Mouse (Mus musculus): Measurements from ENCODE around the gene Car3.
"Not testable (repeated sequence)": the region's sequence is repeated elsewhere in the genome, so short reads cannot be mapped to it uniquely, and the experiment has no call there.

Car3 gene

DNA sequence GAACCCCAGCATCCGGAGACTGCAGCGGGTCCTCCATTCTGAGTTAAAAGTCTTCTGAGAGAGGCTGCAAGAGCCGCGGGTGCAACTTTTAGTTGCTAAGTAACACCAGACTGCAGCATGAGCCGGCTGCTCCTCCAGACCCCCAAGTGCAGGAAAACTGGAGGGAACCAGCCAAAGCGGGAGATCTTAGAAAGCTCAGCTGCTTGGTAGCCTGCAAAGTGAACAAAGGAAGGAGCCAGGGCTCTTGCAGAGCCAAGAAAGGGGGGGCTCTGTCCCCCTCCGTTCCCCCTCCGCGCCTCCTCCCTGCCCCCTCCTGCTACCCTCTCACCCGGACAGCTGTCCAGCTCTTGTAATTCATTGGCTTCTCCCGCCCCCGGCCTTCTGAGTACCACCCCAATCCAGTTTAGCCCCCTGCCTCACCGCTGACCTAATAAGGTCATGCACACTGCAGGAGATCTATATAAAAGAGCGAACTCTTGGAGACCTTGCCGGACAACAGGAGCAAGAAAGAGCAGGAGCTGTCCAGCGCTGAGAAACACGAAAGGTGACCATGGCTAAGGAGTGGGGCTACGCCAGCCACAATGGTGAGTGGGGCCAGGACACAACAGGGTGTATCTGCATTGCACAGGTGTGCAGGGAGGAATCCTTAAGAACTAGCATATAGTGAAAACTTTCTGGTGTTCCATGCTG lies at the start of gene Car3:
Gene Car3 (plus strand): TSS at position 491 of the 690 bp plus-strand sequence.
- DNase-seq (ENCODE audit: inconsistent ontology term), result no peak

DNA sequence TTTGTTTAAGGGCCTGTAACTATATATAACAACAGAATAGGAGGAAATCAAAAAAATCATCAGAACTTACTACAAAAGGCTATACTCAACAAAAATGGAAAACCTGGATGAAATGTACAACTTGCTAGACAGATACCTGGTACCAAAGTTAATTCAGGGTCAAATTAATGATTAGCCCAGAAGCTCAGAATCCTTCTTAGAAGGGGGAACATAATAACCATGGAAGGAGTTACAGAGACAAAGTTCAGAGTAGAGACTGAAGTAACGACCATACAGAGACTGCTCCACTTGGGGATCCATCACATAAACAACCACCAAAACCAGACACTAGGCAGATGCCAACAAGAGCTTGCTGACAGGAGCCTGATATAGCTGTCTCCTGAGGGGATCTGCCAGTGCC lies 47.9 kb upstream of the Car3 start:
- not testable (repeated sequence) for DNase-seq (ENCODE audit: inconsistent ontology term)

DNA sequence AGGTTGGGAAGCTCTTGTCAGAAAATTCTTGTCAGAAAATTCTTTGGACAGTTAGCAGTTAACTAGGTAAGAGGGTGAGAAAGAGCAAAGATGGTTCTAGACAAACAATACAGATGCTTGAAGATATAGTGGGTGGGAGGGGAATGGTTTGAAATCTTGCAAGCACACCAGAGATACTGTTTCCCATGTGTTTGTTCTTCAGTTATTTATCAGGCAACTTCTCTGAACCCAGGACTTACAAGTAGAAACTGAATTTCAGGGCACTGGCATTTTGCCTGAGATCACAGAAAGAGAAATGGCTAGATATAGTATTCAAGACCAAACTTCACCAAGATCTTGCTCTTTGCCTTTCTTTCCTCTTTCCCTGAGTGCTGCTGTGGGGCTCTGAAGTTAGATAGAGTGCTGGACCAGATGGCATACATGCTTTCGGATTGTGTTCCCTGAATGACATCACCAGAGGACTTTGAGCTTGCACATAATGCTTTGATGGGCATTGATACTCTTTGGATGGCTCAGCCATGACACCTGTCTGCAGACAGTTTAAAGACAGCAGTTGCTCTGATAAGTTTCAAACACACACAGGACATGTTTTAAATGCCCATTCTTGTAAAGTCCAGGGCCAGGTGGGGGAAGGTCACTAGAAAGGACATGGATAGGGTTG lies 43.3 kb upstream of the Car3 start:
- no peak for DNase-seq (ENCODE audit: inconsistent ontology term)

DNA sequence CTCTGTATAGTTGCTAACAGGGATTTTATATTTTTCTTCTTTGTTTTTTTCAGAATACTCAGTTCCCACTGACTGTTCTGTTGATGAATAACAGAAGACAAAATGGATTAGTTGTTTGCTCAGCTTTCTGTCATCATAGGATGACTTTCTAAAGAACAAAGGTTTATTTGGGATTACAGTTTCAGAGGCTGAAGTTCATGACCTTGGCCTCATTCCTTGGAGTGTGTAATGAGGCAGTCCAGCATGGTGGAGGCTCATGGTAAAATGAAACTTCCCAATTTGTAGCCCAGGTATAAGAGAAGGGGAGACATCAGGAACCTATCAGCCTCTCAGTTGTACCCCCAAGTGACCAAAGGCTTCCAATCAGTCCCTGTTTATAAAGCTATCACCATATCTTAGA lies 34.4 kb upstream of the Car3 start:
- no peak for DNase-seq (ENCODE audit: inconsistent ontology term)

DNA sequence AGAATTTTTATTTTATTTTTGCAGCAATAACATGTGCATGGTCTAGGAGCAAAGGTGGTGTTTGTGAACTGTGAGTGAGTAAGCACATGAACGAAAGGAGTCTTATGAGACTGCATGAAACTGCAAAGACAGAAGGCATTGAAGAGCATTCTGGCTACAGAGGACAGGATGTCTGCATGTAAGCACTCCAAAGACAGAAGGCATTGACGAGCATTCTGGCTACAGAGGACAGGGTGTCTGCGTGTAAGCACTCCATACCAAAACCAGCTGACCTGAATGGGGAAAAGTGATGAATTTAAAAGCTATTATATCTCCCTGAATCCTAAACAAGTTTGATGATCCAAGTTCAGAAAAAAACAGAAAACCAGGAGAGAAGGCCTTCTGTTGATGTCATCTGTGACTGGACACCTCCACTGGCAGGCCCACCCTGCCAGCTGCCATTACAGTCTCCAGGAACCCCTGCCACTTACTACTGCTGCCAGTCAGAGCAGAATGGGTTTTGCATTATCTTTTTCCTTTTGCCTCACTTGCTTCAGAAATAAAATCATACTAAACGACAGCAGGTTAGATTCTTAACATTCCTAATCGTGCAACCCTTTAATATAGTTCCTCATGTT lies 32.0 kb upstream of the Car3 start:
- DNase-seq (ENCODE audit: inconsistent ontology term), result peak; percentile 68

DNA sequence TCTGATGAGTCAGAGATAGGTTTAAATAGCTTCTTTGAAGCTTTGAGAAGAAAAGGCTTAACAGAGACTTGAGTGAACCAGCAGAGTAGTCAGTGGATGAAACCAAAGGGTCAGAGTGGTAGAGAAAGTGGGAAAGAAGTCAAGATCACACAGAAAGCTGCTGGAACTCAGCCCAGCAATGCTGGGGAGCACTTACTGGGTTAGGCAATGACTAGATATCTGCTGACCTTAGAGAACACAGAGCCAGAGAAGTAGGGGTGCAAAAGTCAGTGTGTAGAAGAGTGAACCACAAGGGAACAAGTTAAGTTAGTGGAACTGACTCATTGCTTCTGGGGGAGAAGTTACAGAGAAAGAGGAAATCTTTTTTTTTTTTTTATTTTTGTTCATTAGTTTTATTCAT lies 30.5 kb upstream of the Car3 start:
- no peak for DNase-seq (ENCODE audit: inconsistent ontology term)

DNA sequence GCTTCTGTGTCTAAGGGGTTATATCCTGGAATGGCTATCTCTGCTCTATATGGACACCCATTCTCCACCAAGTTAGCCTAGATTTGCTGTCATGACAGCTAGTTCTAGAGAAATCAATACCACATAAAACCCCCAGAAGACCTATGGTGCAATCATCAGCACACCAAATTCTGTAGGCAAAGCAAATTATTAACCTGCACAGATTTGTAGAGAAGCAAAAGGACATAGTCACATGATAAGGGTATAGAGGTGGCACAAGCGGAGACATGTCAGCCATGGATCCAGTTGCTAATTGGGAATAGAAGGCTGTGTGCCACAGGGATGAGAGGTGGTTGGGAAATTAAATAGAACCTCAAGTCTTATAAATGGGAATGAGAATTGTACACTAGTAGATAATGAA lies 24.4 kb upstream of the Car3 start:
- no peak for DNase-seq (ENCODE audit: inconsistent ontology term)

DNA sequence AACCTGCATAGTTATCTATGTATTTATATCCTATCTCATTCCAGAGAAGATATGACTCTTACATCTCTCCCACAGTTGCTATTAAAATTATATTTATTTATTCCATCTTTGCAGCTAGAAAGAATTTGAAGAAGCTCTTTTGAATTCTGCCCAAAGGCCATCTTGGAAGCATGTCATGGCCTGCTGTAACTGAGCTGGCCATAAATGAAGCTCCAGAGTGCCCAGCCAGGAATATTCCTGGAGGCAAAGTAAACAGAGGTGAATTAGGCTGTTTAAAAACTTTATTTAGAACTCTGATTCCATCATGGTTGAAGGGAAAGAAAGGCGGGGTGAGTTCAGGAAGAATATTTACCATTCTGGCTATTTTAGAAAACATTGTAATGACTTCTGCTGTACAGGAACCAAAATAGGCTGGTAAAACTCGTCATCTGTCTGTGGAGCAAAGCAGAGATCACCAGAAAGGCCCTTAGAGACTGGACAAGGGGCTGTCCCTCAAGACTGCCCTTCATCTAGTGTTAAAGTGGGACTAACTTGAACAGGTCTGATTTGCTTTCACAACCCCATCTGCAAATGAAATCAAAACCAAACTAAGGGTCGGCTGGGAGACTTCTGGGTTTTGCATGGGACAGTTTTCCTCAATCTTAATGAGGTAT lies 23.7 kb upstream of the Car3 start:
- DNase-seq (ENCODE audit: inconsistent ontology term), result no peak

DNA sequence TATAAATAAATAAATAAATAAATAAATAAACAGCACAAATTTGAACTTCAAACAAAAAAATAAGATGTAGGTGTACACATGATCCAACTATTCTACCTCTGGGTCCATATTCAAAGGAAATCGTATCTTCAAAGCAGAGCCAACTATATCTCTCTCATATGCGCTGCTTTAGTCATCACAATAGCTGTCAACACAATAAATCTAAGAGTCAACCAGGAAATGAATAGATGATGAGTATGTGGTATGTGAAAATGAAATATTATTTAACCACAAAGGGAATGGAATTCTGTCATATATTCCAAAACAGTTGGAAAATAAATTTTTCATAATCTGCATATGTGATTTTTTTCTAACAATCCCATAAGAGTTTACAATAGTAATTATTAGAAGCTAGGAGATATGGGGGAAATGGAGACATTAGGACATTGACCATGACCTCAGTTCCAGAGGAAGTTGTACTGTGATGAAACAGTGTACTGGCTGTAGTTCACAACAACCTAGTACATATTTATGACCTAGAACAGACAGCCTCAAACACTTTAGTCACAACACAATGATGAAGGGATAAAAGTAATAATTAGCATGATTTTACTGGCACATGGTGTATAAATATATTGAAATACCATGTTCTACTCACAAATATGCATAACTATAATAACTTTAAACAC lies 14.6 kb upstream of the Car3 start:
- no peak for DNase-seq (ENCODE audit: inconsistent ontology term)

DNA sequence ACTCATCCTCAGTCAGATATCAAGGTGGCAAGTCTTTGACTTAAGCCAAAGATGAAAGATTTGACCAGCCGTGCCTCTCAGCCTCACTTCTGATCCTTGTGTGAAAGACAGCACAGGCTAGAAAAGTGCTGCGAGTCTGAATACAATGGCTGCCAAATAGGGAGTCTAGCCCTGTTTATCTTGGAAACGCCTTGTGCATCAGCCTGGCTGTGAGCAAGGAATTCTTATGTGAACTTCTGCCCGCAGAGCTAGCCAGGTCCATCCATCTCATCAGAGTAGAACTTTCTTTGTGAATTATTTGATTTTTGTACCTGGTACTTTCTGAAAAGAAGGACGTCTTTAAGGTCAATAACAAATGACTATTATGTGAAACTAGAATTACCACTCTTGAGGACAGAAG lies 9.3 kb upstream of the Car3 start:
- no peak for DNase-seq (ENCODE audit: inconsistent ontology term)

DNA sequence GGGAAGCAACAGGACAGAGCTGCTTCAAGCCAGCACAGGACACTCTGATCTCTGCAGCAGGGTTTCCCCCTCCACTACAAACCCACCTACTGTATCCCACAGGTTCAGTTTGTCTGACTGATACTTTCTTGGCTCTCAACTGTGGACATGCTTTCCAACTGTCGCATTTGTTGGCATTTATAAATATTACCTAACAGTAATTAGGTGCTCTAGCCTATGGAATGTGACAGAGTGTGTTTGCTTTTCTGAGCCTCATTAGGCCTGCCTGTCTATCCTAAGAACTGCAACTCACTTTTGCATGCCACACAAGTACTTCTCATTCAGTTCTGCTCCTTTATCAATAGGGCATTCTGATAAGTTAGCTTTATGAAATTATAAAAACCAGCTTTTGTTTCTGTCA lies 8.9 kb upstream of the Car3 start:
- peak; percentile 55 for DNase-seq (ENCODE audit: inconsistent ontology term)

DNA sequence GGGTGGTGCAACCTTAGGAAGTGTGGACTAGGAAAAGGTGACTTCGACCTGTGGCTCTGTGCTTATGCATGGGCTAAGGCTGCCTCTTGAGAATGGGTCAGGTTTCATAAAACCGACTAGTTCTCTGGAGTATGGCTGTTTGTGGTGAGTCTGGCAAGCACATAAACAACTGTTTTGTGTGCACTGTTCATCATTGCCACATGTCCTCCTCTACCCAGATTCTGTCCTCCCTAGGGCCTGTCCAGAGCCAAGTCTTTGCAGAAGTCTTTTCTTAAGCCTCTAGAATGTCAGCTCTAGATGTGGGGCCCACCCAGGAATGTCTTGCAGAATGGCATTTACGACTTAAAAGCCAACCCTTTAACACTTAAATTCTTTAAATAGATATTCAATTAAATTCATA lies 5.4 kb upstream of the Car3 start:
- DNase-seq (ENCODE audit: inconsistent ontology term), result no peak

DNA sequence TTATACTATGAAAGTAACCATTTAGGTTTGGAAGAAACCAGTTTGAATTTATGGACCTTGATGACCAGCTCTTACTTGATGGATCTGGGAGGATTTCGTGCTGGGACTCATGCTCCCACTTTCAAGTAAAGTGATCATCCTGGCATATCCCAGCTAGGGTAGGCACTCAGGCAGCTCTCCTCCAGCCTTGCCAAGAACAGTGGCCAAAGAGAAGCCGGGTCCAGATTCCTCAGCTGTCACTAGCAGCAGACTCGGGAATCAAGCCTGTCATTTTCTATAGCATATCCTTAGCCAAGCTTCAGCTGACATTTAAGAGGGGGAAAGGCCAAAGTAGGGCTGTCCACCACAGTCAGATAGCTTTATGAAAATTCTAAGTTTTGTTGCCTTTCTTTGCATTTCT lies 3.0 kb upstream of the Car3 start:
- DNase-seq (ENCODE audit: inconsistent ontology term), result no peak

DNA sequence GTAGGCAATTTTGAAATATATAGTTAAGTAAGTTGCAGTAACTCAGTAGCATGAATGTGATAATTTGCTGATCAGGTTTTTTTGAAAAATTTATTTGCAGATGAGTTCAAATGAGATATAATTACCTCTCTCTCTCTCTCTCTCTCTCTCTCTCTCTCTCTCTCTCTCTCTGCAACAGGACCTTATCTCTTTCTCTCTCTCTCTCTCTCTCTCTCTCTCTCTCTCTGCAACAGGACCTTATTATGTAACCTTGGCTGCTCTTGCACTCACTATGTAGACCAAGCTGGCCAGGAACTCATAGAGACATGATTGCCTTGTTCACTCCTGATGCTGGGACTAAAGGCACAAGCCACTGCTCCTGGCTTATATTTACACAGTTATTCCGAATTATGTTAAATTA lies 2.1 kb upstream of the Car3 start:
- DNase-seq (ENCODE audit: inconsistent ontology term), result no peak

DNA sequence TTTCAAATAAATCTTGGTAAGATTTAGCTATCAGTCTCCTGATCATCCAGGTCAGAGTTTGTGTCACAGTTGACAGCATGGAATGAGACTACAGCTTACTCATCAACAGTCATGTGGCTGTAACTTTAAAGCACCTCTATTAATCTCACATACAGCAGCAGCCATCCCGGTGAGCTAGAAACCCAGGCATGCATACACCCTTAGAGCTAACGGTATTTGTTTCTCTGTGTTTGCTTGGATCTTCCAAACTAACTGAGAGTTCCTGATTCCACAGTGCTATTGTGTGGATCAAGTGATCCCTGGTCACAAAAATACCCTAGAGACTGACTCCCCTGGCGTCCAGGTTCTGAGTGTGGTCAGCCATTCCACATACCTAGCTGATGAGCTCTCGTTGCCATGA lies 1.5 kb upstream of the Car3 start:
- DNase-seq (ENCODE audit: inconsistent ontology term), result peak; percentile 26

DNA sequence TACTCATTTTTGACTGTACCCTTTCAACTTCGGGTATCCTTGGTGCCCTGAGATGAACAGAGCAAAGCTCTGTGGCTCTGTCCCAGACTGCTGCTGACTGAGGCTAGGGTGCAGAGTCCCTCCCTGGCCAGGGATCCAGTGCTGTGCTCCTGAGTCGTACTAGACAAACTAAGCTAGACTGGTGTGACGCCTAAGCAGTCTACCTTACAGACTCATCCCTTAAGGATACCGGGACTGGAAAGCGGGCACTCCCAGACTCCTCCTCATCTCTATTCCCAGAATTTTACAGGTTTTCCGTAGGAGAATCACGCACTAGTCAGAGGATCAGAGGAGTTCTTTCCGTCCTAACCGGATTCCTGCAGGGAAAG lies 674 bp upstream of the Car3 start:
- DNase-seq (ENCODE audit: inconsistent ontology term), result peak; percentile 46

DNA sequence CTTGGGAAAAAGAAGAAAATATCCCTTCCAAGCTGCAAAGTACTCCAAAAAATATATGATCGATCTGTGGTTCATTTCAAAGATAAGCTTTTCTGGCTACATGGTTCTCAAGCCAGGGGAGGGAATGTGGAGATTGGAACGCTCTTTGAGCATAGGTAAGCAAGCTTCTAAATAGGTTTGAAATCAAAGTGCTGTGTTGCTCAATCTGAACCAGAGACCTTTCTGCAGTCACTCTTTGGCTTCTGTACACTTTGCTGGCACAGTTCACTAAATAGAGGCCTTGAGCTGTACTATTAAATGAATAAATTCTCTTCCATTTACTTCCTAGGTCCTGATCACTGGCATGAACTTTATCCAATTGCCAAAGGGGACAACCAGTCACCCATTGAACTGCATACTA lies 610 bp downstream of the Car3 start:
- no peak for DNase-seq (ENCODE audit: inconsistent ontology term)

DNA sequence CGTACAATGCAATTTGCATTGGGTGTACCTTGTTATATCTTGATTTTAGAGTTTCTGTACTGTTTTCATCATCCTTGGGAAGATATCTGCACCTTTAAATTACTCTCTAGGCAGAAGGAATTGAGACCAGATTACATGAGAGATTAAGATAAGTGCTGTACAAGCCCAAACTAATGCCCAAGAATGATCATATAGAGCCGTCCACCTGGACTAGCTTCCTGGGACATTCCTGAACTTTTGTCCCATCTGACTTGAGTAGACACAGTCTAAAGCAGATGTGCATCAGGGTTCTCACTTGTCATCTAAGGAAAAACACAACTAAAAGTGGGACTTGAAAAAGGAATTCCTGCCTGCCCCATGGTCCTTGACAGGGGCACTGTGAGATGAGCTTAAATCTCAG lies 2.6 kb downstream of the Car3 start:
- no peak for DNase-seq (ENCODE audit: inconsistent ontology term)

DNA sequence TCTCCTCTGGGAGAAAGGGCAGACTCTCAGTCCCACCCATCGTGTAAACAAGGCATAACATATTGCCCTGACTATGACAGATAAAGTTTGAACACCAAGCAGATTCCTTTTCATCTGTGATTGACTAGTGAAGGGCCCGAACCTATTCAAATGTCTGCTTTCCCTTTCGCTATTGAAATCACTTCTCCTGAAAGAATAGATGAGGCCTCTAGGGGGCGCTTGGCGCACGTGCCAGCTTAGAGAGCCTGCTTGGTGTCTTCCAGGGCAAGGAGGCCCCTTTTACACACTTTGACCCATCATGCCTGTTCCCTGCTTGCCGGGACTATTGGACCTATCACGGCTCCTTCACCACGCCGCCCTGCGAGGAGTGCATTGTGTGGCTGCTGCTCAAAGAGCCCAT lies 6.5 kb downstream of the Car3 start:
- DNase-seq (ENCODE audit: inconsistent ontology term), result peak; percentile 70

DNA sequence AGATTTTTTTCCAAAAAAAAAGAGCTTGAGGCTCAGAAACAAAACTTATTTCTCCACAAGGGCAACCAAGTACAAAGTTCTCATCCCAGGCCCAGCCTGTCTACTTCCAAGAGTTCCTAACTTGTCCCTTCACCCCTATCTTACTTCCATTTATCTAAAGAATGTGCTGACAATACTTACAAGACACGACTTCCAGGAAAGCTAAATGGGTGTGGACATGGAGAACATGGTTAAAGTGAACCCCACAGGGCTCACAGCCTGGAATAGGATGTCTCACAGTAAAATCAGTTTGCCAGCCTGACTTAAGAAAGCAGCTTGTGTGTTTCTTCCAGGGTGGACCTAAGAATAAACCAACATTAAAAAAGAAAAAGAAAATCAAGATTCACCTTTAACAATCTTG lies 7.2 kb downstream of the Car3 start:
- no peak for DNase-seq (ENCODE audit: inconsistent ontology term)

DNA sequence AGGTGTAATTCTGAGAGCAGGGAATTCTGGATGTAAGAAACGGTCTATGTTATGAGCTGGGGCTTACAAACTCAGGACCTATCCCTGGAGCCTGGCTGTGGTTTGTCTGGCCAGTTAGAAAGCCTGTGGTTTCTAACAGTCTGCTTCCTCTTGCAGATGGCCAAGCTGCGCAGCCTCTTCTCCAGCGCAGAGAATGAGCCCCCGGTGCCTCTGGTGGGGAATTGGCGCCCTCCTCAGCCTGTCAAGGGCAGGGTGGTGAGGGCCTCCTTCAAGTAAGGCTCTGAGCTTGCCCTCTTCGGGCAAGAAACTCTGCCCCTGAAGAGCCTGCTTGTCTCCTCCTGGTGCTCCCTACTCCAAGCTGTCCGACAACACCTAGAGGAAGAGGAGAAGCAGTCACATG lies 8.1 kb downstream of the Car3 start:
- no peak for DNase-seq (ENCODE audit: inconsistent ontology term)

DNA sequence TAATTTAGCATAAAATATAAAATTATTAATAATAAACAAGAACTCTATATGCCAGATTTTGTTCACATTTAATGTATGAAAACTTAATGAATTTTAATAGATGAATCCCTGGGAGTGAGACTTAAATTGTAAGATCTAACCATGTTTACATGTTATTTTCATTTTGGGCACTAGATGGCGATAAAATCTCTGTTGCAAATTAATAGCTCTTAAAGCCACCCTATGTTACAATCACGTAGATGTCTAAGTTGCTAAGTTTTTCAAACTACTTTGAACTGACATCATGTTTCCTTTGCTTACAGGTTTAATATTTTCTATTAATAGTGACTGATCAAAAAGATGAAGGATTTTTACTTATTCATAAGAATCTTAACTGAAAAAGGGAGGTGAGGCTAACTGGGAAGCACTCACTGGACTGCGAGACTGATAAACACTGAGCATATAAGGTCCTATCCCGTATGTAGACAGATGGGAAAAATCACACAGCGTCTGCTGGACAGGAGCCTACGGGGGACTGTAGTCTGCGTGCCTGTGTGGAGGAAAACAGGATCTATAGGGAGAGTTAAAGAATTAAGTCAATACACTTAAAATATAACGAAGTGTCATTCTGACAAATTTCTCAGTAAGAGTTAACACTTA lies 11.2 kb downstream of the Car3 start:
- DNase-seq (ENCODE audit: inconsistent ontology term), result no peak

All from Muller cell, postnatal 12 days (primary cell).